In the genomic region with DNA sequence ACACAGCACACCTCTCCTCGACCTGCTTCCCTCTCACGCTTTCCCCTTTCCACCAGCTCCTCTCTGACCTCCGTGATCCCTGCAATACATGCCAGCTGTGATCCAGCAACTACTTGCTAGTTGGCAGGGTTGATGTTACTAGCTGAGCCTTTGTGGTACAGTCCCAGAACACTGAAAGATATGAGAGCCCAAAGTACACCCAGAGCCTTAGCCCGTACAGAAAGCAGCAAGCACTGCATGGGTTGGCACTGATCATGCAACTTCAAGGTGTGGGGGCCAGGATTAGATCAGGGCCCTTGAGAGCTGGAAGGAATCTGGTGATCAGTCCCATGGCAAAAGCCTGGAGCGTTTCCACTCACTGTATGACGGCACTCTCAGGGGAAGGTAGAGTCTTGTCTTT, we compare ENCODE assay signal across 21 mouse cellular contexts. TPM values are rescaled to one million over a fixed set of nuclear protein-coding genes. Genes with fewer than 3 reads are reported as not detected.
DNase-seq lines count a peak whose midpoint lies in the region; ATAC-seq lines count a peak whose summit lies in the region.
"Had no signal": no experiment of that assay in that cellular context is flagged by ENCODE, and none has a peak within 500 bp of the region (broad histone marks: within the 10 kb centered on the region; RNA-seq: fewer than 3 reads in every experiment).

No protein-coding gene starts in this region.

- H3K9ac ChIP-seq in heart, embryonic 12.5 days, result no peak overlapping the region
- H3K9ac ChIP-seq in kidney, embryonic 15.5 days, result no peak overlapping the region
- H3K9ac ChIP-seq in limb, embryonic 15.5 days, result no peak overlapping the region
- H3K9ac ChIP-seq: liver, embryonic 13.5 days; stomach, embryonic 15.5 days had no signal

- ATAC-seq in heart, embryonic 12.5 days (ENCODE audit: insufficient number of reproducible peaks, low FRiP score), result no peak
- ATAC-seq in kidney, embryonic 15.5 days (replicated peaks; ENCODE audit: low FRiP score), result no peak
- ATAC-seq in limb, embryonic 15.5 days (ENCODE audit: insufficient number of reproducible peaks, low FRiP score, low TSS enrichment, low read depth), result no peak
- ATAC-seq: forebrain, embryonic 14.5 days; hindbrain, postnatal 0 days; lung, postnatal 0 days had no signal

- no peaks in the 10 kb centered on the region for H3K9me3 ChIP-seq in heart, embryonic 12.5 days (replicated peaks)
- no peaks in the 10 kb centered on the region for H3K9me3 ChIP-seq in kidney, embryonic 15.5 days (replicated peaks)
- no peaks in the 10 kb centered on the region for H3K9me3 ChIP-seq in embryonic facial prominence, embryonic 10.5 days
- no peaks in the 10 kb centered on the region for H3K9me3 ChIP-seq in limb, embryonic 15.5 days
- H3K9me3 ChIP-seq: liver, embryonic 13.5 days; megakaryocyte, embryonic 14.5 days; stomach, embryonic 15.5 days had no signal

- no peaks in the 10 kb centered on the region for H3K36me3 ChIP-seq in heart, embryonic 12.5 days
- no peaks in the 10 kb centered on the region for H3K36me3 ChIP-seq in kidney, embryonic 15.5 days
- no peaks in the 10 kb centered on the region for H3K36me3 ChIP-seq in embryonic facial prominence, embryonic 10.5 days (replicated peaks)
- 0 out of 2 replicates have a peak, but pooled peaks cover 2% of the 10 kb centered on the region for H3K36me3 ChIP-seq in limb, embryonic 15.5 days
- H3K36me3 ChIP-seq: liver, embryonic 13.5 days; stomach, embryonic 15.5 days had no signal

- H3K27ac ChIP-seq in heart, embryonic 12.5 days (ENCODE audit: poor library complexity, severe bottlenecking), result no peak overlapping the region
- peak overlapping the region; percentile 3; the same call in 1 of the 2 replicates for H3K27ac ChIP-seq in kidney, embryonic 15.5 days
- peak overlapping the region; percentile 52; the same call in 1 of the 2 replicates for H3K27ac ChIP-seq in embryonic facial prominence, embryonic 10.5 days (replicated peaks)
- H3K27ac ChIP-seq in limb, embryonic 15.5 days, result peak overlapping the region; percentile 47; the same call in 1 of the 2 replicates
- H3K27ac ChIP-seq: heart, adult 2 months; hindbrain, postnatal 0 days; liver, embryonic 13.5 days; stomach, embryonic 15.5 days had no signal

- no peak overlapping the region for H3K4me2 ChIP-seq in heart, embryonic 12.5 days
- H3K4me2 ChIP-seq in kidney, embryonic 15.5 days, result no peak overlapping the region
- no peak overlapping the region for H3K4me2 ChIP-seq in limb, embryonic 15.5 days
- H3K4me2 ChIP-seq: liver, embryonic 13.5 days; stomach, embryonic 15.5 days had no signal

- peaks cover 54% of the 10 kb centered on the region for H3K4me1 ChIP-seq in heart, embryonic 12.5 days (replicated peaks)
- H3K4me1 ChIP-seq in kidney, embryonic 15.5 days, result peaks cover 32% of the 10 kb centered on the region
- peaks cover 41% of the 10 kb centered on the region for H3K4me1 ChIP-seq in embryonic facial prominence, embryonic 10.5 days
- H3K4me1 ChIP-seq in limb, embryonic 15.5 days, result peaks cover 31% of the 10 kb centered on the region
- H3K4me1 ChIP-seq: stomach, embryonic 15.5 days had no signal

- WGBS in heart, embryonic 12.5 days, result 66% methylated on average over 6 of the region's 6 CpGs
- WGBS in kidney, embryonic 15.5 days, result 55% methylated on average over 6 of the region's 6 CpGs
- 57% methylated on average over 6 of the region's 6 CpGs for WGBS in embryonic facial prominence, embryonic 10.5 days
- 34% methylated on average over 6 of the region's 6 CpGs for WGBS in limb, embryonic 15.5 days

- peak; percentile 91 for DNase-seq in heart, adult 11 months
- no peak for DNase-seq in kidney, adult 11 months
- DNase-seq in embryonic facial prominence, embryonic 10.5 days (ENCODE audit: low spot score), result peak; percentile 32
- DNase-seq in gastrocnemius, adult 18-20 months (ENCODE audit: low spot score), result no peak
- DNase-seq: B cell, adult 2 months; cerebellum, adult 11-12 months; cerebellum, postnatal 36 days; kidney, adult 8-10 months; liver, embryonic 13.5 days; spleen, adult 18-20 months; thymus, postnatal 14 days had no signal

- H3K27me3 ChIP-seq in heart, embryonic 12.5 days (replicated peaks), result no peaks in the 10 kb centered on the region
- H3K27me3 ChIP-seq in kidney, embryonic 15.5 days, result no peaks in the 10 kb centered on the region
- no peaks in the 10 kb centered on the region for H3K27me3 ChIP-seq in embryonic facial prominence, embryonic 10.5 days (replicated peaks; ENCODE audit: low read depth, poor library complexity, severe bottlenecking)
- H3K27me3 ChIP-seq in limb, embryonic 15.5 days, result no peaks in the 10 kb centered on the region
- H3K27me3 ChIP-seq: liver, embryonic 13.5 days; megakaryocyte, embryonic 14.5 days; stomach, embryonic 15.5 days had no signal

- H3K4me3 ChIP-seq in heart, embryonic 12.5 days, result no peak overlapping the region
- H3K4me3 ChIP-seq in kidney, embryonic 15.5 days (replicated peaks), result no peak overlapping the region
- no peak overlapping the region for H3K4me3 ChIP-seq in embryonic facial prominence, embryonic 10.5 days
- H3K4me3 ChIP-seq in limb, embryonic 15.5 days, result no peak overlapping the region
- H3K4me3 ChIP-seq: heart, adult 2 months; liver, embryonic 13.5 days; megakaryocyte, embryonic 14.5 days; stomach, embryonic 15.5 days had no signal

RNA-seq across cellular contexts. Expression of a gene that starts 16.1 kb away (rescaled TPM):
- 0.51 and 0.58 TPM in 2 replicates for polyA plus RNA-seq in heart, embryonic 12.5 days (2016; fragmentation: Nextera tagmentation; extraction: Ambion mirVana)
- 1.8 and 1.9 TPM in 2 replicates for polyA plus RNA-seq in kidney, embryonic 15.5 days (2015; fragmentation: Nextera tagmentation; extraction: Ambion mirVana)
- polyA plus RNA-seq in embryonic facial prominence, embryonic 10.5 days (2016; fragmentation: Nextera tagmentation; extraction: Ambion mirVana), result 0.79 and 0.98 TPM in 2 replicates
- polyA plus RNA-seq in limb, embryonic 15.5 days (2015; fragmentation: Nextera tagmentation; extraction: Ambion mirVana), result 0.36 and 0.56 TPM in 2 replicates
- total RNA-seq in gastrocnemius, adult 18-20 months (2021), result under 1 TPM; 0.39 to 0.40 TPM
- total RNA-seq: monocyte, adult 5-6 weeks had no signal

Comparison
In these comparisons a context has a peak if more than half of its experiments do, and no peak if none do; other contexts are left out.
1. DNase-seq: peak in heart, adult 11 months (single experiment) and embryonic facial prominence, embryonic 10.5 days (single experiment); none in kidney, adult 11 months (single experiment) and gastrocnemius, adult 18-20 months (single experiment).